Mouse (Mus musculus) monocyte, adult 59 days (primary cell): ENCODE measurements around the gene Gm8909. TPM values are rescaled to one million over a fixed set of nuclear protein-coding genes. Genes with fewer than 3 reads are reported as not detected.

ENCODE experiments used
- total RNA-seq, 2 experiments: library from RNA; stranded (reverse); gene quantifications; one replicate each; pipeline ENCODE4 v1.2.4; 2023

Gene Gm8909
- not detected for total RNA-seq

GRCm38 (mm10) chr17:36168039-36168652, at the start of gene Gm8909:
Gene Gm8909 (minus strand): TSS chr17:36168537.

GRCm38 (mm10) chr17:36190169-36190507, 21.8 kb upstream of the Gm8909 start, which contains the start of gene H2-T3:
Gene H2-T3 (minus strand): TSS chr17:36190287.

DNA sequence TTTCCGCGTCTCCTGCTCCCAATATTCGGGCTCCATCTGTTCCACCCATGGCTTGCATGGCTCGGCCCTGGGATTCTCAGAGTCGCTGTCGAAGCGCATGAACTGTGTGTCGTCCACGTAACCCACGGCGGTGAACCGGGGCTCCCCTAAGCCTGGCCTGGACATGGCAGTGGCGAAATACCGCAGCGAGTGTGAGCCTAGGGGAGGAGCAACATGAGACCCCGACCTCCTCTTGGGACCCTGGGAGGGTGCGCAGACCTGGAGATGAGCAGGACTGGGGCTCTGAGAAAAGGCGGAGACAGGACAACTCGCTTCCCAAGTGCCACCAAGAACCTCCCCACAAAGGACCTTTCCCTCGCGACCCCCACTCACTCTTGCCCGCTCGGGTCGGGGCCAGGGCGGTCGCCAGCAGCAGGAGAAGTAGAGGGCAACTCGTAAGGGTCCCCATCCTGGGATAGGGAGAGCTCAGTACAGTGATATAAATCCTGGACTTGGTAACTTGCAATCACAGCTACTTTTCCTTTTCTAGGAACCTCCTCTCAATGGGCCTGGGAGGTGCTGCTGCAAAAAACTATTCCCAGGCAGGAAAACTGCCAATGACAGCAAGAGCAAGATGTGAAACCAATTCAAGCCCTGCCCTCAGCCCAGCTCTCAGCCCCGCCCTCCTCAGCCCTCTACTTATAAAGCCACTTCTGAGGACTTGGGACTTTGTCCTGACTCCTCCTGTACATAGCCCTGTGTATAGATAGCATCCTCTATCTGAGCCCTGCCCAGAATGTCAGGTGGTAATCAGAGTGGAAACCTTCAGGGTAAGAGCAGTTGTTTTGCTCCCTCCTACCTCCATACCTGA, 39.1 kb downstream of the Gm8909 start, which contains the start of gene Gm7030:
Gm7030 (minus strand) TSS at position 458 of the 850 bp plus-strand sequence.

DNA sequence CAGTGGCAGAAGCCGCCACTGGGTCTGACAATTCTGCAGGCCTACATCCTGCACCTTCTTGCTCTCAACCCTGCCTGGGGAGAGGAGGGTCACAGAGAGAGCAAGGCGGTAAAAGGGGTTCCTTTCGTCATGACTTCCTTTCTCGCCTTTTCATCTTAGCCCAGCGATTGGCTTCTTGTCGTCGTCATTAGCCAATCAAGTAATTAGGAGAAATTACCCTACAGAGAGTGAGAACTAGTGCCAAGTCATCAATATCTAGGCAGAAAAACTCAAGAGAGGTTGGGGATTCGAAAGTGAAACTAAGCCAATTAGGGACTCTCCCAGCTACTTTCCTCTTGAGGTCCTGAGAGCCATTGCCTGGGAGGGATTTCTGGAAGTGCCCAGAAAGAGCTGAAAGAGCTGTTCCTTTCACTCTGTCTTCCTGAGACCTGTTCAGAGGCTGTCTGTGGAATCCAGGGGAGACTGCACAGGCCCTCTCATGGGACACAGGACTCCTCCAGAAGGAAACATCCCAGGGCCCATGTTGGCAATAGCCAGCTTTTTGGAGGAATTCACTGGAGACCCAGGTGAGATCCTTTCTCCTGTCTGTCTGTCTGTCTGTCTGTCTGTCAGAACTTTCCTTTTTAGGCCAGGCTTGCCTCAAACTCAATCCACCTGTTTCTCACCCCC, 46.9 kb downstream of the Gm8909 start, which contains the start of gene Gm19684:
Gm19684 (plus strand) TSS at position 327 of the 669 bp plus-strand sequence.

Other genes starting within 250 kb of the Gm8909 start
- gene Abcf1, start 198.8 kb downstream of the Gm8909 start, total RNA-seq, result 100 to 1,000 TPM; 141 to 162 TPM
- gene Gnl1, start 188.7 kb downstream of the Gm8909 start, total RNA-seq, result 10 to 100 TPM; 63.8 to 71.6 TPM
- gene Prr3, start 188.3 kb downstream of the Gm8909 start, total RNA-seq, result 10 to 100 TPM; 83.9 to 100.0 TPM
- 10 to 100 TPM; 45.7 to 54.4 TPM for gene H2-T24, start 148.0 kb downstream of the Gm8909 start, total RNA-seq
- gene H2-T23, start 135.7 kb downstream of the Gm8909 start, total RNA-seq, result 100 to 1,000 TPM; 278 to 280 TPM
- gene H2-T22, start 125.8 kb downstream of the Gm8909 start, total RNA-seq, result 10 to 100 TPM; 51.9 to 64.4 TPM
- gene Gm6034, start 125.6 kb downstream of the Gm8909 start, total RNA-seq, result not detected
- 10 to 100 TPM; 66.2 to 67.1 TPM for gene Gm11127, start 110.2 kb downstream of the Gm8909 start, total RNA-seq
- gene Gm19684, start 46.9 kb downstream of the Gm8909 start, total RNA-seq, result 1 to 10 TPM; 2.0 to 2.6 TPM
- 10 to 100 TPM; 10.6 to 10.8 TPM for gene Gm7030, start 39.1 kb downstream of the Gm8909 start, total RNA-seq
- gene H2-T3, start 21.8 kb upstream of the Gm8909 start, total RNA-seq, result not detected
- 10 to 100 TPM; 49.5 to 53.5 TPM for gene Rpp21, start 89.5 kb upstream of the Gm8909 start, total RNA-seq
- gene Trim39, start 103.7 kb upstream of the Gm8909 start, total RNA-seq, result 10 to 100 TPM; 25.7 to 30.4 TPM
- gene H2-M10.2, start 118.0 kb upstream of the Gm8909 start, total RNA-seq, result not detected
- not detected for gene H2-M10.1, start 157.6 kb upstream of the Gm8909 start, total RNA-seq
- gene H2-M10.3, start 199.9 kb upstream of the Gm8909 start, total RNA-seq, result not detected